Mouse (Mus musculus): ENCODE measurements at regions not wholly inside any gene's neighbourhood (a gene's known extent, or its start where the extent isn't known, plus 50 kb on each side); places are given as distances from the start of the nearest gene placed in this dataset.

DNA sequence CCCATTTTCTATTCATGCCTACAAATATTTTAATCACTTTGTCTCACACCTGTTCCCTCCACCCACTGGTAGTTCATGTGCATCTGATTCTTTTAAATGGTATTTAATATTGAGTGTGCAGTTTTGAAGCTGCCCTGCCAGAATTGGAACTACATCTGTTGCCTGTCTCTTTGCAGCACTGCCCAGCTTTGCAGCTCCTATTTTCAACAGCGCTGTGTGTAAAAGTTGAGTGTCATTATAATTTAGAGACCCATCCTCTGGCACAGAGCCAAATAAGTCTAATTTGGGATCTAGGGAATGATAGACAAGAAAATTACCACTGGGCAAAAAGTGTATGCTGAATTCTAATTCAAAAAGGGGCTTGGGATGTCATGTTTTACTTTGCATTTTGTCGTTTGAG, 382.9 kb downstream of the Cps1 start:
- no peak overlapping the region for H3K4me3 ChIP-seq (replicated peaks; ENCODE audit: low read length)
- TF ChIP-seq POLR2A (IDR thresholded peaks at IDR 0.05; ENCODE audit: borderline replicate concordance, extremely low read depth, insufficient read depth, insufficient read length), result no peak
- H3K9me3 ChIP-seq (ENCODE audit: control insufficient read depth, low read length), result no peaks in the 10 kb centered on the region
- no peak overlapping the region for H3K4me2 ChIP-seq (replicated peaks; ENCODE audit: low read depth, low read length, severe bottlenecking)
- DNase-seq (ENCODE audit: low spot score), result no peak
- WGBS, result 71% methylated on average over 2 of the region's 2 CpGs
- no peak for ATAC-seq (ENCODE audit: low FRiP score, low read depth)
- no peaks in the 10 kb centered on the region for H3K27me3 ChIP-seq (ENCODE audit: control insufficient read depth, insufficient read depth, low read length)
- no peak overlapping the region for H3K9ac ChIP-seq (ENCODE audit: low read depth, low read length, severe bottlenecking)
- no peaks in the 10 kb centered on the region for H3K36me3 ChIP-seq (ENCODE audit: control insufficient read depth, insufficient read depth, low read length)
- H3K27ac ChIP-seq (replicated peaks; ENCODE audit: low read depth, low read length), result no peak overlapping the region
- H3K4me1 ChIP-seq (ENCODE audit: control insufficient read depth, insufficient read depth, low read length), result no peaks in the 10 kb centered on the region

DNA sequence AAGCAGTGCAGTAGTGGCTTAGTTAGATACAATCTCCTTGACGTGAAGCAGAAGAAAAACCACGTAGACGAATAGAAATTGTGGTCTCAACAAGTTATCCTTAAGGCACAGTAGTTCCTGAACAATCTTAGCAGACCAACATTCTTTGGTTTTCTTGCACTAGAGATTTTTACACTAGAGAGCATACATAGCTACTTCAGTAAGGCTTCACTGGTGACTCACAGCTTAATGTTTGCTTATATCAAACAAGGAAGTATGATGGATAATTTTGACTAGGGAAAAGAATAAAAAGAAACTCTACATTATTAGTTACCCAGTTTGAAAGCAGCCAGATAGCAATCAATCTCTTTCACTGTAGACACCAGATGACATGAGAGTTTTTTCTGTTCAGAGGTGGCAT, 395.5 kb downstream of the Cps1 start:
- no peak overlapping the region for H3K9ac ChIP-seq (ENCODE audit: low read depth, low read length, severe bottlenecking)
- DNase-seq (ENCODE audit: low spot score), result no peak
- no peaks in the 10 kb centered on the region for H3K27me3 ChIP-seq (ENCODE audit: control insufficient read depth, insufficient read depth, low read length)
- H3K4me2 ChIP-seq (replicated peaks; ENCODE audit: low read depth, low read length, severe bottlenecking), result no peak overlapping the region
- H3K36me3 ChIP-seq (ENCODE audit: control insufficient read depth, insufficient read depth, low read length), result no peaks in the 10 kb centered on the region
- H3K4me3 ChIP-seq (replicated peaks; ENCODE audit: low read length), result no peak overlapping the region
- no peak overlapping the region for H3K27ac ChIP-seq (replicated peaks; ENCODE audit: low read depth, low read length)
- no peaks in the 10 kb centered on the region for H3K9me3 ChIP-seq (ENCODE audit: control insufficient read depth, low read length)
- ATAC-seq (ENCODE audit: low FRiP score, low read depth), result no peak
- 88% methylated on average over 3 of the region's 3 CpGs for WGBS
- H3K4me1 ChIP-seq (ENCODE audit: control insufficient read depth, insufficient read depth, low read length), result no peaks in the 10 kb centered on the region
- no peak for TF ChIP-seq POLR2A (IDR thresholded peaks at IDR 0.05; ENCODE audit: borderline replicate concordance, extremely low read depth, insufficient read depth, insufficient read length)

DNA sequence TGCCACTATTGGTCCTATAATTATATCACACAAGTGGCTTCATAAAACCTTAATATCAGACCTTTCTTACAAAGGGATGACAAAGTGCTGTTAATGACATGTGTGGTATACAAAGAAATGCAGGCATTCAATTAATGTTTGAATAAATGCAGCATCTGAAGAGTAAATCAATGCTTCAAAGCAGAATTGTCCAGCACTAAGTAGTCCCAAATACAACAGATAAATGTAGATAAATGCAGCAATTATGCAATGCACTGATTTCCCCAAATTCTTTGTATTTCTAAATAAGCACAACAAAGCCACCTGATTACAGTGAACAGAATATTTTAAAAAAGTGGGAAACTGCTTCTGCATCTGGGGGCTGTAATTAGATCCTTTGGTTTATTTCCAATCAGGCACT, 435.9 kb downstream of the Cps1 start:
- Histone ChIP-seq H3K27ac (replicated peaks; ENCODE audit: low read depth, low read length) (no peak overlapping the region), H3K9ac (ENCODE audit: low read depth, low read length, severe bottlenecking) (no peak overlapping the region), H3K9me3 (ENCODE audit: control insufficient read depth, low read length) (no peaks in the 10 kb centered on the region), H3K4me1 (ENCODE audit: control insufficient read depth, insufficient read depth, low read length) (no peaks in the 10 kb centered on the region), H3K36me3 (ENCODE audit: control insufficient read depth, insufficient read depth, low read length) (no peaks in the 10 kb centered on the region), H3K4me2 (replicated peaks; ENCODE audit: low read depth, low read length, severe bottlenecking) (no peak overlapping the region), H3K4me3 (replicated peaks; ENCODE audit: low read length) (no peak overlapping the region), H3K27me3 (ENCODE audit: control insufficient read depth, insufficient read depth, low read length) (no peaks in the 10 kb centered on the region)
- ATAC-seq (ENCODE audit: low FRiP score, low read depth) (no peak), DNase-seq (ENCODE audit: low spot score) (no peak)
- no peak for TF ChIP-seq POLR2A (IDR thresholded peaks at IDR 0.05; ENCODE audit: borderline replicate concordance, extremely low read depth, insufficient read depth, insufficient read length)

DNA sequence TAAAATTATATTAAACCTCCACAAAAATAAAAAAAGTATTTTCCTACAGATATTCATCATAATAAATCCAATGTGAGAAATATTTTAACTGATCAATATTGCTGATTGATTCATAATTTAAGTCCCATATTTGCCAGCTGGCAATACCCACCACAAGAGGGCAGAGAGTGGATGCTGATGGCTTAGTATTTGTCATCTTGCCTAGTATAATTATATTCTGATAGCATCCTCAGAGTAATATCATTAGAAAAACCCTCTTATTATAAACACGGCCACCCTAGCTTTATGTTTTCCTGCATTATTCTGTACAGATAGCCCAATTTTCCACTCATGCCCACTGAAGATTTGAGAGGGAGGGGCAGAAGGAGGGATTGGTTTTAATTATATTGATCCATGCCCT, 436.4 kb downstream of the Cps1 start:
- ATAC-seq (ENCODE audit: low FRiP score, low read depth) (no peak), DNase-seq (ENCODE audit: low spot score) (no peak)
- Histone ChIP-seq H3K4me2 (replicated peaks; ENCODE audit: low read depth, low read length, severe bottlenecking) (no peak overlapping the region), H3K9me3 (ENCODE audit: control insufficient read depth, low read length) (no peaks in the 10 kb centered on the region), H3K36me3 (ENCODE audit: control insufficient read depth, insufficient read depth, low read length) (no peaks in the 10 kb centered on the region), H3K9ac (ENCODE audit: low read depth, low read length, severe bottlenecking) (no peak overlapping the region), H3K4me1 (ENCODE audit: control insufficient read depth, insufficient read depth, low read length) (no peaks in the 10 kb centered on the region), H3K27me3 (ENCODE audit: control insufficient read depth, insufficient read depth, low read length) (no peaks in the 10 kb centered on the region), H3K27ac (replicated peaks; ENCODE audit: low read depth, low read length) (no peak overlapping the region), H3K4me3 (replicated peaks; ENCODE audit: low read length) (no peak overlapping the region)
- TF ChIP-seq POLR2A (IDR thresholded peaks at IDR 0.05; ENCODE audit: borderline replicate concordance, extremely low read depth, insufficient read depth, insufficient read length), result no peak
- WGBS, result 88% methylated on average over 1 of the region's 1 CpGs

DNA sequence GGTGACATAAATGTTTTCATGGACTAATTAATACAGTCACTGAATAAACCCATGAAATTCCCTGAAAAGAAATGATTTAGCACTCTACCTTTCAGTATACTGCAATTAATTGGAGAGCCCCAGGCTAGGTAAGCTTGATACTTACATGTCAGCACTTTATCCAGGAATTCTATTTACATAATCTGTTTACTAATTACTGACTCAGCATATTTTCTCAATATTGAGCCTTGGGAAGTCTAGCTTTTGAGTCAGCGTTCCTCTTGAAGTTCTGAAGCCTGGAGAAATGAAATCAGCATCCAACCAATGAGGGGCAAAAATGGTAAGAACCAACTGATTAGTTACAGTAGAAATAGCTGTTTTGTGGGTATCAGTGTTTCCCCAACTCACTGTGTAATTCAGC, 448.8 kb downstream of the Cps1 start:
- ATAC-seq (ENCODE audit: low FRiP score, low read depth), result no peak
- Histone ChIP-seq H3K4me3 (replicated peaks; ENCODE audit: low read length) (no peak overlapping the region), H3K4me2 (replicated peaks; ENCODE audit: low read depth, low read length, severe bottlenecking) (no peak overlapping the region), H3K36me3 (ENCODE audit: control insufficient read depth, insufficient read depth, low read length) (no peaks in the 10 kb centered on the region), H3K4me1 (ENCODE audit: control insufficient read depth, insufficient read depth, low read length) (no peaks in the 10 kb centered on the region), H3K27ac (replicated peaks; ENCODE audit: low read depth, low read length) (no peak overlapping the region), H3K9me3 (ENCODE audit: control insufficient read depth, low read length) (no peaks in the 10 kb centered on the region), H3K9ac (ENCODE audit: low read depth, low read length, severe bottlenecking) (no peak overlapping the region), H3K27me3 (ENCODE audit: control insufficient read depth, insufficient read depth, low read length) (no peaks in the 10 kb centered on the region)
- no peak for TF ChIP-seq POLR2A (IDR thresholded peaks at IDR 0.05; ENCODE audit: borderline replicate concordance, extremely low read depth, insufficient read depth, insufficient read length)
- WGBS, result 95% methylated on average over 1 of the region's 1 CpGs
- DNase-seq (ENCODE audit: low spot score), result no peak

DNA sequence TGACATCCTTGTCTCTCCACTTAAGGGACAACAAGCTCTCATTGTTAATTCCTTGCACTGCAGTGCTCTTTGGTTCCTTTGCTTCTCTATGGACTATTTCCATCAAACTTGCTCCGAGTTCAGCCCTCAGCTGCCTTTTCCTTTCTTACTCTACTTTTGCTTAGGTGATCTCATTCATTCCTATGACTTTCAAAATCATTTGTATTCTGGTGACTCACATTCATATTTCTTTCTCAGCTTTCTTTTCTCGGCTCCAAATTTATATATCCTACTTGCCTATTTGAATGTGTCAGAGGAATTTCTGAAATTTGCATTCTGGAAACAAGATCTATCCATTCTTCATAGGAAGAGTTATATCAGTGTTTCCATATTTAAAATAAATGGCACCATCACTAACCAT, 456.9 kb downstream of the Cps1 start:
- no peak overlapping the region for H3K4me3 ChIP-seq (replicated peaks; ENCODE audit: low read length)
- no peak for ATAC-seq (ENCODE audit: low FRiP score, low read depth)

More for the DNA sequence above, 456.9 kb downstream of the Cps1 start:
- 87% methylated on average over 2 of the region's 2 CpGs for WGBS
- no peak for DNase-seq (ENCODE audit: low spot score)
- H3K4me2 ChIP-seq (replicated peaks; ENCODE audit: low read depth, low read length, severe bottlenecking), result no peak overlapping the region
- H3K27me3 ChIP-seq (ENCODE audit: control insufficient read depth, insufficient read depth, low read length), result no peaks in the 10 kb centered on the region
- no peaks in the 10 kb centered on the region for H3K9me3 ChIP-seq (ENCODE audit: control insufficient read depth, low read length)
- TF ChIP-seq POLR2A (IDR thresholded peaks at IDR 0.05; ENCODE audit: borderline replicate concordance, extremely low read depth, insufficient read depth, insufficient read length), result no peak
- no peak overlapping the region for H3K9ac ChIP-seq (ENCODE audit: low read depth, low read length, severe bottlenecking)
- no peaks in the 10 kb centered on the region for H3K36me3 ChIP-seq (ENCODE audit: control insufficient read depth, insufficient read depth, low read length)
- no peak overlapping the region for H3K27ac ChIP-seq (replicated peaks; ENCODE audit: low read depth, low read length)
- H3K4me1 ChIP-seq (ENCODE audit: control insufficient read depth, insufficient read depth, low read length), result no peaks in the 10 kb centered on the region

Data from limb, embryonic 14.5 days (tissue).